Mouse (Mus musculus): ENCODE measurements at regions not wholly inside any gene's neighbourhood (a gene's known extent, or its start where the extent isn't known, plus 50 kb on each side); places are given as distances from the start of the nearest gene placed in this dataset.

GRCm38 (mm10) chr15:60706009-60706408 is 147.6 kb downstream of the Fam84b start:
- H3K36me3 ChIP-seq (ENCODE audit: control insufficient read depth, insufficient read depth, low read length, poor library complexity, severe bottlenecking): no peaks in the 10 kb centered on the region
- no peak overlapping the region for H3K9ac ChIP-seq (ENCODE audit: insufficient read depth, low read depth, low read length, poor library complexity, severe bottlenecking)
- H3K27ac ChIP-seq (ENCODE audit: insufficient read depth, low read depth, low read length, poor library complexity, severe bottlenecking): no peak overlapping the region
- no peaks in the 10 kb centered on the region for H3K4me1 ChIP-seq (ENCODE audit: control insufficient read depth in 2 of 2, insufficient read depth in 2 of 2, low read length in 2 of 2, poor library complexity in 1 of 2)
- H3K4me3 ChIP-seq (ENCODE audit: insufficient read depth in 1 of 2, low read depth in 1 of 2, low read length in 2 of 2, poor library complexity in 1 of 2, severe bottlenecking in 1 of 2): no peak overlapping the region
- in situ Hi-C loops (cut with MboI; ENCODE audit: low sequenced_read_pairs in 2 of 2, unreplicated experiment in 2 of 2): no loop called here
- TF ChIP-seq CHD2 (IDR thresholded peaks at IDR 0.05; ENCODE audit: low read depth, low read length) (no peak), MAFK (IDR thresholded peaks at IDR 0.05; ENCODE audit: insufficient read depth, low read depth, low read length) (no peak), ZC3H11A (IDR thresholded peaks at IDR 0.05; ENCODE audit: borderline replicate concordance, low read depth, low read length) (no peak), ZNF384 (IDR thresholded peaks at IDR 0.05; ENCODE audit: low read depth, low read length) (no peak), HCFC1 (IDR thresholded peaks at IDR 0.05; ENCODE audit: borderline replicate concordance, insufficient read depth, low read length) (no peak)
- H3K9me3 ChIP-seq (ENCODE audit: control insufficient read depth, insufficient read depth, low read depth, low read length): no peaks in the 10 kb centered on the region
- no peak for DNase-seq (ENCODE audit: low read depth, low spot score)

- in situ Hi-C loops (cut with MboI; ENCODE audit: low sequenced_read_pairs in 2 of 2, unreplicated experiment in 2 of 2): no loop called here
- Histone ChIP-seq H3K27ac (ENCODE audit: insufficient read depth, low read depth, low read length, poor library complexity, severe bottlenecking) (no peak overlapping the region), H3K36me3 (ENCODE audit: control insufficient read depth, insufficient read depth, low read length, poor library complexity, severe bottlenecking) (no peaks in the 10 kb centered on the region), H3K4me3 (ENCODE audit: insufficient read depth in 1 of 2, low read depth in 1 of 2, low read length in 2 of 2, poor library complexity in 1 of 2, severe bottlenecking in 1 of 2) (no peak overlapping the region), H3K4me1 (ENCODE audit: control insufficient read depth in 2 of 2, insufficient read depth in 2 of 2, low read length in 2 of 2, poor library complexity in 1 of 2) (no peaks in the 10 kb centered on the region), H3K9me3 (ENCODE audit: control insufficient read depth, insufficient read depth, low read depth, low read length) (no peaks in the 10 kb centered on the region), H3K9ac (ENCODE audit: insufficient read depth, low read depth, low read length, poor library complexity, severe bottlenecking) (no peak overlapping the region)
- DNase-seq (ENCODE audit: low read depth, low spot score): no peak
- TF ChIP-seq HCFC1 (IDR thresholded peaks at IDR 0.05; ENCODE audit: borderline replicate concordance, insufficient read depth, low read length) (no peak), ZC3H11A (IDR thresholded peaks at IDR 0.05; ENCODE audit: borderline replicate concordance, low read depth, low read length) (no peak)
These were observed 152.3 kb downstream of the Fam84b start for GRCm38 (mm10) chr15:60701273-60701672.

GRCm38 (mm10) chr15:60694746-60695145 is 158.8 kb downstream of the Fam84b start:
- no peak overlapping the region for H3K27ac ChIP-seq (ENCODE audit: insufficient read depth, low read depth, low read length, poor library complexity, severe bottlenecking)
- H3K9ac ChIP-seq (ENCODE audit: insufficient read depth, low read depth, low read length, poor library complexity, severe bottlenecking): no peak overlapping the region
- TF ChIP-seq HCFC1 (IDR thresholded peaks at IDR 0.05; ENCODE audit: borderline replicate concordance, insufficient read depth, low read length): no peak
- TF ChIP-seq ZC3H11A (IDR thresholded peaks at IDR 0.05; ENCODE audit: borderline replicate concordance, low read depth, low read length): no peak
- no peak for TF ChIP-seq MAFK (IDR thresholded peaks at IDR 0.05; ENCODE audit: insufficient read depth, low read depth, low read length)
- no peak for TF ChIP-seq CHD2 (IDR thresholded peaks at IDR 0.05; ENCODE audit: low read depth, low read length)
- no peak for TF ChIP-seq ZNF384 (IDR thresholded peaks at IDR 0.05; ENCODE audit: low read depth, low read length)
- no peaks in the 10 kb centered on the region for H3K36me3 ChIP-seq (ENCODE audit: control insufficient read depth, insufficient read depth, low read length, poor library complexity, severe bottlenecking)
- no peaks in the 10 kb centered on the region for H3K4me1 ChIP-seq (ENCODE audit: control insufficient read depth in 2 of 2, insufficient read depth in 2 of 2, low read length in 2 of 2, poor library complexity in 1 of 2)
- DNase-seq (ENCODE audit: low read depth, low spot score): no peak
- no peak overlapping the region for H3K4me3 ChIP-seq (ENCODE audit: insufficient read depth in 1 of 2, low read depth in 1 of 2, low read length in 2 of 2, poor library complexity in 1 of 2, severe bottlenecking in 1 of 2)
- in situ Hi-C loops (cut with MboI; ENCODE audit: low sequenced_read_pairs in 2 of 2, unreplicated experiment in 2 of 2): no loop called here
- no peaks in the 10 kb centered on the region for H3K9me3 ChIP-seq (ENCODE audit: control insufficient read depth, insufficient read depth, low read depth, low read length)

- H3K4me3 ChIP-seq (ENCODE audit: insufficient read depth in 1 of 2, low read depth in 1 of 2, low read length in 2 of 2, poor library complexity in 1 of 2, severe bottlenecking in 1 of 2): no peak overlapping the region
- H3K9ac ChIP-seq (ENCODE audit: insufficient read depth, low read depth, low read length, poor library complexity, severe bottlenecking): no peak overlapping the region
- H3K4me1 ChIP-seq (ENCODE audit: control insufficient read depth in 2 of 2, insufficient read depth in 2 of 2, low read length in 2 of 2, poor library complexity in 1 of 2): no peaks in the 10 kb centered on the region
- H3K27ac ChIP-seq (ENCODE audit: insufficient read depth, low read depth, low read length, poor library complexity, severe bottlenecking): no peak overlapping the region
- no peaks in the 10 kb centered on the region for H3K9me3 ChIP-seq (ENCODE audit: control insufficient read depth, insufficient read depth, low read depth, low read length)
- in situ Hi-C loops (cut with MboI; ENCODE audit: low sequenced_read_pairs in 2 of 2, unreplicated experiment in 2 of 2): no loop called here
- peak; percentile 64 for DNase-seq (ENCODE audit: low read depth, low spot score)
- no peaks in the 10 kb centered on the region for H3K36me3 ChIP-seq (ENCODE audit: control insufficient read depth, insufficient read depth, low read length, poor library complexity, severe bottlenecking)
- TF ChIP-seq MAFK (IDR thresholded peaks at IDR 0.05; ENCODE audit: insufficient read depth, low read depth, low read length): no peak
- TF ChIP-seq ZNF384 (IDR thresholded peaks at IDR 0.05; ENCODE audit: low read depth, low read length): no peak
- TF ChIP-seq CHD2 (IDR thresholded peaks at IDR 0.05; ENCODE audit: low read depth, low read length): no peak
- no peak for TF ChIP-seq HCFC1 (IDR thresholded peaks at IDR 0.05; ENCODE audit: borderline replicate concordance, insufficient read depth, low read length)
- no peak for TF ChIP-seq ZC3H11A (IDR thresholded peaks at IDR 0.05; ENCODE audit: borderline replicate concordance, low read depth, low read length)
These were observed 159.7 kb downstream of the Fam84b start for GRCm38 (mm10) chr15:60693751-60694500.

Data from ES-E14 (cell line).